Mouse (Mus musculus): ENCODE measurements around the gene Dnajc22. TPM values are rescaled to one million over a fixed set of nuclear protein-coding genes. Genes with fewer than 3 reads are reported as not detected.
"Not testable (repeated sequence)": the region's sequence is repeated elsewhere in the genome, so short reads cannot be mapped to it uniquely, and the experiment has no call there.

Dnajc22 gene
- polyA plus RNA-seq (2015; fragmentation: Nextera tagmentation; extraction: Ambion mirVana): 1.0 and 1.8 TPM in 2 replicates

DNA sequence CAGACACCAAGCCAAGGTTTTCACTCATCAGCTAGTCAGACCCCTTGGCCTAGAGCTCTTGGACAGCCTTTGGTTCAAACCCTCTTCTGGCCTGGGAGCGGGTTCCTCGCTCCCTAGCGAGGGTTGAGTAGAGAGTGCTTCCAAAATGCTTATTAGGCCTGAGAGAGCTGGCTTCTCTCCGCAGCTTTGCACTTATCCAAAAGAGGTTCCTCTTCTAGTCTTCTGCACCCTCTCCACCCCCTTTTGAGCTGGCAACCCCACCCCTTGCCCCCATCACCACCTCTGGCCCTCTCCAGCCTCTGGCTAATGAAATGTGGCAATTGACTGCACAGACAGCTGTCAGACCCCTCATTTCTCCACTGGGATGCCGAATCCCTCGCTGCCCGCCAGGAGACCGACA is at the start of gene Dnajc22:
Dnajc22 (plus strand) TSS at position 301 of the 400 bp plus-strand sequence.
- Histone ChIP-seq H3K4me3 (peak within 1 kb of the TSS; percentile 53), H3K27ac (replicated peaks) (no peak within 1 kb of the TSS), H3K36me3 (no peaks in the 10 kb centered on the region), H3K27me3 (replicated peaks) (peaks cover 98% of the 10 kb centered on the region), H3K9me3 (no peaks in the 10 kb centered on the region), H3K9ac (peak within 1 kb of the TSS; percentile 71), H3K4me2 (peak within 1 kb of the TSS; percentile 80), H3K4me1 (peaks cover 45% of the 10 kb centered on the region)
- WGBS: 38% methylated on average over 8 of the region's 8 CpGs
- ATAC-seq (ENCODE audit: extremely low read depth, insufficient number of reproducible peaks, low FRiP score, low TSS enrichment): no peak

DNA sequence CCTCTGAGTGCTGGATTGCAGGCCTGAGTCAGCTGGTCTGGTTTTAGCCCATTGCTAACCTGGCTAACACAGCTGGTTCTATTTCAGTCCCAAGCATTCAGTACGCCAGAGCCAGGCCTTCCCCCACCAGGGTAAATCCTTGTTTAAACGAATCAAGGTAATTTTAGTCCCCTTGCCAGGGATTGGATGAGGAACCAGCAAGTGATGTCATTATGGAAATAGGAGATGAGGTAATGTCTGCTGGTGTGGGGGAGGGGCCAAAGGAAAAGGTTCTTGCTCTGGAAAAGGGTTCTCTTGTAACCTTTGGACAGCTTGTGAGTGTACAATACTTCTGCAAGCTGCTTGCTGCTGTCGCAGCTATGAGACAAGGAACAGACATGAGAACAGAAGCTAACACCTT is 48.1 kb upstream of the Dnajc22 start:
- no peak overlapping the region for H3K4me2 ChIP-seq
- no peak for ATAC-seq (ENCODE audit: extremely low read depth, insufficient number of reproducible peaks, low FRiP score, low TSS enrichment)
- no peak overlapping the region for H3K4me3 ChIP-seq
- H3K27ac ChIP-seq (replicated peaks): no peak overlapping the region
- no peaks in the 10 kb centered on the region for H3K9me3 ChIP-seq
- H3K4me1 ChIP-seq: peaks cover 22% of the 10 kb centered on the region
- peaks cover 20% of the 10 kb centered on the region; the same call in 1 of the 2 replicates for H3K27me3 ChIP-seq (replicated peaks)
- H3K36me3 ChIP-seq: no peaks in the 10 kb centered on the region
- H3K9ac ChIP-seq: no peak overlapping the region
- 41% methylated on average over 3 of the region's 3 CpGs for WGBS

DNA sequence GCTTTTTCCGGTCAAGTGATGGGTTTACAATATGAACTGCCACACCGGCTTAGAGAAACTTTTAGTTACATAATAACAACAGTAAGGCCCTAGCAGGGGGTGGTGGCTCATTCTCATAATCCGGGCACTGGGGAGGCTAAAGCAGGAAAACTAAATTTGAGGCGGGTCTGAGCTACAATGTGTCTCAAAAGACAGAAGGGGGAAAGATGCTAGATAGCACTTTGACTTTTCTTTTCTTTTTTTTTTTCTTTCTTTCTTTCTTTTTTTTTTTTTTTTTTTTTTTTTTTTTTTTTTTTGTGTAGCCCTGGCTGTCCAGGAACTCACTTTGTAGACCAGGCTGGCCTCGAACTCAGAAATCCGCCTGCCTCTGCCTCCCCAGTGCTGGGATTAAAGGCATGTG is 47.2 kb upstream of the Dnajc22 start:
- not testable (repeated sequence) for H3K27ac ChIP-seq (replicated peaks); H3K36me3 ChIP-seq; H3K9ac ChIP-seq; H3K9me3 ChIP-seq; ATAC-seq (ENCODE audit: extremely low read depth, insufficient number of reproducible peaks, low FRiP score, low TSS enrichment); H3K4me3 ChIP-seq; H3K4me2 ChIP-seq
- 80% methylated on average over 6 of the region's 6 CpGs for WGBS
- peaks cover 15% of the 10 kb centered on the region for H3K4me1 ChIP-seq
- H3K27me3 ChIP-seq (replicated peaks): peaks cover 28% of the 10 kb centered on the region

DNA sequence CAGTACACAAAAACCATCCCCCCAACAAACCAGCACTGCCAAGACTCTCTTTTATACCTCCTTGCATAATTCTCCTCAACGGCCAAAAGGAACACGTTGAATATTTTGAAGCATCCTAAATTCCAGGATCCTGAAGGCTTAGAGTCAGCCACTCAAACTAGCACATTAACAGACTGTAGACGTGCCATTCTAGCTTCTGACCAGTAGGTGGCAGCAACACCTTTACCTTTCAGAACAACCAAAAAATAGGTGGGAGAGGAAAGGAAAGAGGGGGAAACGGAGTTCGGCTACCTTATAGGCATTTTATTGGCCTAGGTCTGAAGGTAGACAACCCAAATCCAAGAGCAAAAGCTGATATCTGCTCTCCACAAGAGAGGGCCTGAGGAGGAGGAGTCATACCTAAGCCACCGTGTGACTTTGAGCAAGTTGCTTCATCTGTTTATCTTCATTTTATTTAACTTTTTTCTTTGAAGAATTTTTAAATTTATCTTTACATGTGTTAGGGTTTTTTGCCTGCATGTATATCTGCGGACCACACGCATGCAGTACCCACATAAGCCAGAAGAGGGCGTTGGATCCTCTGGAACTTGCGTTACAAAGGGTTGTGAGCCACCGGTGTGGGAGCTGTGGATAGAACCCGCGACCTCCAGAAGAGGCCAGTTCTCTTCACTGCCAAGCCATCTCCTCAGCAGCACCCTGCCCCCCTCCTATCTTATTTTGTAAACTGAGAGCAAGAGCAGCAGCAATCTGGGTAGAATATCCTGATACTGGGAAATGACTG is 43.3 kb upstream of the Dnajc22 start:
- no peaks in the 10 kb centered on the region for H3K36me3 ChIP-seq
- WGBS: 30% methylated on average over 13 of the region's 13 CpGs
- H3K4me3 ChIP-seq: no peak overlapping the region
- H3K9me3 ChIP-seq: no peaks in the 10 kb centered on the region
- H3K4me1 ChIP-seq: peaks cover 22% of the 10 kb centered on the region
- H3K27me3 ChIP-seq (replicated peaks): peaks cover 67% of the 10 kb centered on the region
- H3K4me2 ChIP-seq: no peak overlapping the region
- no peak overlapping the region for H3K9ac ChIP-seq
- H3K27ac ChIP-seq (replicated peaks): no peak overlapping the region
- ATAC-seq (ENCODE audit: extremely low read depth, insufficient number of reproducible peaks, low FRiP score, low TSS enrichment): no peak

DNA sequence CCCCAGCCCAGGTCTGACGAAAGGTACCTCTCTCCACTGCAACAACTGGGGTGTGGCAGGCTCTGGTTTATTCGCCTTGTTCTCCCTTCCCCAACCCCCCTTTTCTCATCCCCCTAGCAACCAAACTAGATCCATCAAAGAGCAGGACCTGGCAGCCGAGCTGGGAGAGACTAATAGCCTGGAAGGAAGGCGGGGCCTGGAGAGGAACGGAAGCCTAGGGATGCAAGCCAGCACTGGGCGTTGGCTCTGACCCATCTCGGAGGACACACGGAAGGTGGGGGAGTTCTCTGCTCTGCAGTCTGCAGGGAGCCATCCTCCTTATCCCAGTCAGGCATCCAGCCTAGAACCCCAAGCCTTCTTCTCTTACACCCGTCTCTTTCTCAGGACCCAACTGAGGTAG is 39.6 kb upstream of the Dnajc22 start:
- Histone ChIP-seq H3K9ac (no peak overlapping the region), H3K27me3 (replicated peaks) (peaks cover 88% of the 10 kb centered on the region), H3K4me1 (peaks cover 40% of the 10 kb centered on the region), H3K27ac (replicated peaks) (no peak overlapping the region), H3K4me3 (no peak overlapping the region), H3K36me3 (no peaks in the 10 kb centered on the region), H3K9me3 (no peaks in the 10 kb centered on the region), H3K4me2 (no peak overlapping the region)
- no peak for ATAC-seq (ENCODE audit: extremely low read depth, insufficient number of reproducible peaks, low FRiP score, low TSS enrichment)
- 18% methylated on average over 9 of the region's 9 CpGs for WGBS

DNA sequence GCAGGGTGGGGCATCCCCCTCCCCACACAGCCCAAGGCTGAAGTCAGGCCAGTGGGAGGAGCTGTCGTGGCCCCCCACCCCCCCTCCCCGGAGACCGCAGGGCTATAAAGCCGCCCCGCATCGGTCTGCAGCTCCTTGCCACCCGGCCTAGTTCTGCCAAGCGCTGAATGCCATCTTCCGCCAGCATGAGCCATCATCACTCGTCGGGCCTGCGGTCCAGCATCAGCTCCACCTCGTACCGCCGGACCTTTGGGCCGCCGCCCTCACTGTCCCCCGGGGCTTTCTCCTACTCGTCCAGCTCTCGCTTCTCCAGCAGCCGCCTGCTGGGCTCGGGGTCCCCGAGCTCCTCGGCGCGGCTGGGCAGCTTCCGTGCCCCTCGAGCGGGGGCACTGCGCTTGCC is 37.9 kb upstream of the Dnajc22 start, which contains the start of gene Prph:
Prph (plus strand) TSS at position 135 of the 400 bp plus-strand sequence.
- WGBS: 2% methylated on average over 30 of the region's 30 CpGs
- H3K27me3 ChIP-seq (replicated peaks): peaks cover 99% of the 10 kb centered on the region
- peak within 1 kb of the TSS; percentile 52 for H3K4me3 ChIP-seq
- H3K4me1 ChIP-seq: peaks cover 40% of the 10 kb centered on the region
- H3K9me3 ChIP-seq: no peaks in the 10 kb centered on the region
- ATAC-seq (ENCODE audit: extremely low read depth, insufficient number of reproducible peaks, low FRiP score, low TSS enrichment): no peak
- H3K4me2 ChIP-seq: peak within 1 kb of the TSS; percentile 82
- no peaks in the 10 kb centered on the region for H3K36me3 ChIP-seq
- H3K9ac ChIP-seq: peak within 1 kb of the TSS; percentile 70
- no peak within 1 kb of the TSS for H3K27ac ChIP-seq (replicated peaks)

DNA sequence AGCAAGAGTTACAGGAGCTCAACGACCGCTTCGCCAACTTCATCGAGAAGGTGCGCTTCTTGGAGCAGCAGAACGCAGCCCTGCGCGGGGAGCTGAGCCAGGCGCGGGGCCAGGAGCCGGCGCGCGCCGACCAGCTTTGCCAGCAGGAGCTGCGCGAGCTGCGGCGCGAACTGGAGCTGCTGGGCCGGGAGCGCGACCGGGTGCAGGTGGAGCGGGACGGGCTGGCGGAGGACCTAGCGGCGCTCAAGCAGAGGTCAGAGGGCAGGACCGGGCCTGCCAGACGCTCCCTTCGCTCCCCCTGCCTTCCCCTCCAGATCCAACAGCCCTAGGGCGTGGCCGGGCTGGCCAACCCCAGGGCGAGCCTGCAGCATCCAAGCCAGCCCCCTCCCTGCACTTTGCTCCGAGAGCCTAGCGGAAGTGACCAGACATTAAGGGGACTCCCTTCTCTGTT is 37.4 kb upstream of the Dnajc22 start:
- Histone ChIP-seq H3K27ac (replicated peaks) (no peak overlapping the region), H3K9ac (peak overlapping the region; percentile 70), H3K36me3 (no peaks in the 10 kb centered on the region), H3K27me3 (replicated peaks) (peaks cover 98% of the 10 kb centered on the region), H3K4me3 (peak overlapping the region; percentile 52), H3K9me3 (no peaks in the 10 kb centered on the region), H3K4me2 (peak overlapping the region; percentile 82), H3K4me1 (peaks cover 40% of the 10 kb centered on the region)
- 0% methylated on average over 34 of the region's 37 CpGs for WGBS
- no peak for ATAC-seq (ENCODE audit: extremely low read depth, insufficient number of reproducible peaks, low FRiP score, low TSS enrichment)

DNA sequence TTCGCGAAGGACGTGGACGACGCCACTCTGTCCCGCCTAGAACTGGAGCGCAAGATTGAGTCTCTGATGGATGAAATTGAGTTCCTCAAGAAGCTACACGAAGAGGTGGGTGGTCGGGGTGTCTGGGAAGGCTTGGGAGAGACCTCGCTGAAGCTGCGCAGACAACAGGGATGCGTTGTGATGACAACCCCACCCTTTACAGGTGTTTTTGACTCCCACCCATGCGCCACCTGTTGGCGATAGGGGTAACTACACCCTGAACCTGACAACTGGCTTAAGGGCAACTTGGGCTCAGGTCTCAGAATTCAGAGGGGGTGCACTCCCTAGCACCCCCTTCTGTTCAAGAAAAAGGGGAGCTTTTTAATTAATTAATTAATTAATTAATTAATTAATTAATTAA is 36.6 kb upstream of the Dnajc22 start:
- ATAC-seq (ENCODE audit: extremely low read depth, insufficient number of reproducible peaks, low FRiP score, low TSS enrichment): no peak
- H3K27ac ChIP-seq (replicated peaks): no peak overlapping the region
- peaks cover 40% of the 10 kb centered on the region for H3K4me1 ChIP-seq
- H3K27me3 ChIP-seq (replicated peaks): peaks cover 99% of the 10 kb centered on the region
- H3K9ac ChIP-seq: no peak overlapping the region
- H3K36me3 ChIP-seq: no peaks in the 10 kb centered on the region
- peak overlapping the region; percentile 52 for H3K4me3 ChIP-seq
- WGBS: 10% methylated on average over 14 of the region's 14 CpGs
- H3K9me3 ChIP-seq: no peaks in the 10 kb centered on the region
- peak overlapping the region; percentile 82 for H3K4me2 ChIP-seq

DNA sequence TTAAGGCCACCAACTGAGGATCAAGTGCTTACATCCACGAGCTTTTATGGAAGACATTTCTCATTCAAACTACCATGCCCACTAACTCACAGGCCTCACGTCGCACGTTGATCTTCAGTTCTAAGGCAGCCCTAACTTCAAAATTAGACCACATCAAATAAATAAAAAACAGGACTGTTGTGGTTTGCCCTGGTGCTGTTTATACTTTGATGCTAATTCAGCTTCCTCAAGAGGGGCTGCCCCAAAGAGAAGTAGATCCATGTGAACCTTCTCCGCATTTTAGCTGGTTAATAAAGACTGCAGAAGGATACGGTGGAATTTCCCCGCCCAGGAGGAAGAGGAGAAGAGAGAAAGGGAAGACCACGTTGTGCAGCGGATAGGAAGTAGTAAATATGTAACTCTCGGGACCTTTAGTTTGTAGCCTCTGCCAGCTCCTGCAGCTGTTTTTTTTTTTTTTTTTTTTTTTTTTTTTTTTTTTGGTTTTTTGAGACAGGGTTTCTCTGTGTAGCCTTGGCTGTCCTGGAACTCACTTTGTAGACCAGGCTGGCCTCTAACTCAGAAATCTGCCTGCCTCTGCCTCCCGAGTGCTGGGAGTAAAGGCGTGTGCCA is 27.3 kb upstream of the Dnajc22 start:
- no peak for ATAC-seq (ENCODE audit: extremely low read depth, insufficient number of reproducible peaks, low FRiP score, low TSS enrichment)
- whole genome bisulfite sequencing: 68% methylated on average over 12 of the region's 12 CpGs
- H3K36me3 ChIP-seq: no peaks in the 10 kb centered on the region
- H3K9ac ChIP-seq: no peak overlapping the region
- H3K4me2 ChIP-seq: no peak overlapping the region
- H3K4me3 ChIP-seq: no peak overlapping the region
- peaks cover 70% of the 10 kb centered on the region for H3K27me3 ChIP-seq (replicated peaks)
- no peaks in the 10 kb centered on the region for H3K9me3 ChIP-seq
- no peaks in the 10 kb centered on the region for H3K4me1 ChIP-seq
- H3K27ac ChIP-seq (replicated peaks): no peak overlapping the region

DNA sequence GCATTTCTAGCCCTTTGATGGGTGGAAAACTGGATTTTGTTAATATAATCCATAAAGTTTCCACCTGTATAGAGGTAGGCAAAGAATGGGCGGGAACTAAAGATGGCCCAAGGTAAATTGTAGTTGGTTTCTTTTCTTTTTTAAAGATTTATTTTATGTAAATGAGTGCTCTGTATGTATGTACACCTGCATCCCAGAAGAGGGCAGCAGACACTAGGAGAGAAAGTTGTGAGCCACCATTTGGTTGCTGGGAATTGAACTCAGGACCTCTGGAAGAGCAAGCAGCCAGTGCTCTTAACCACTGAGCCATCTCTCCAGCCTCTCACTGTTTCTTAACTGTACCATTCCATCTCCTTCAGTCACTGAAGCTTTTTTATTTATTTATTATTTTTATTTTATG is 21.0 kb upstream of the Dnajc22 start:
- 78% methylated on average over 1 of the region's 1 CpGs for WGBS
- H3K27ac ChIP-seq (replicated peaks): no peak overlapping the region
- ATAC-seq (ENCODE audit: extremely low read depth, insufficient number of reproducible peaks, low FRiP score, low TSS enrichment): no peak
- no peak overlapping the region for H3K4me3 ChIP-seq
- peaks cover 18% of the 10 kb centered on the region for H3K27me3 ChIP-seq (replicated peaks)
- 0 out of 2 replicates have a peak, but pooled peaks cover 3% of the 10 kb centered on the region for H3K9me3 ChIP-seq
- peaks cover 3% of the 10 kb centered on the region for H3K36me3 ChIP-seq
- peaks cover 21% of the 10 kb centered on the region for H3K4me1 ChIP-seq
- no peak overlapping the region for H3K9ac ChIP-seq
- no peak overlapping the region for H3K4me2 ChIP-seq

DNA sequence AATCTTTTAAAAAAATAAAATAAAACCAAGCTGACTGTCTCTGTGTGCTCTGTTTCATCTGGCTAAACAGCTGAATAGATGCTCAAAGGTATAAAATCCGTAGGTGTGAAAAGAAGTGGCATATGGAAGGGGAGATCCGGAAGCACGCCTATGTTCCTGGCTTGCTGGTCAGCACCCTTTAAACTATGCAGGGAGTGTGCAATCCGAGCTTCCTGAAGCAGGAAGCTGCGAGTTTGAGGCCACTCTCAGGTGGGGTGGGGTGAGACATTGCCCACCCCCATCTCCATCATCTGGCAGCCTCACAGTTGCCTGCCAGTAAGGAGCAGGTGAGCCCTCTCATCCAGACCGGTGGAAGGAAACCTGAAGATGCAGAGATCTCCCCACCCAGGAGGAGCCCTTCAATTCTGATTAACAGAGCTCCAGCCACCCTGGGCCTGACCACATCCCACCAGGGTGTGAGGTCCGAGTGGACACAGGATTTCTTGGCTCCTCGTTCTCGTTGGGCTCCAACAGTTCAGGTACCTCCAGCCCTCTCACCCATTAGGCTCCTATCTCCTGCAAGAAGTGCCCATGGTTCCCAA is 18.9 kb upstream of the Dnajc22 start, which contains the start of gene Troap:
Troap (plus strand) TSS at position 557 of the 581 bp plus-strand sequence.
- ATAC-seq (ENCODE audit: extremely low read depth, insufficient number of reproducible peaks, low FRiP score, low TSS enrichment): peak; percentile 10; the same call in 1 of the 2 replicates
- 0 out of 2 replicates have a peak, but pooled peaks cover 3% of the 10 kb centered on the region for H3K9me3 ChIP-seq
- 19% methylated on average over 9 of the region's 9 CpGs for whole genome bisulfite sequencing

More for the DNA sequence above, 18.9 kb upstream of the Dnajc22 start, which contains the start of gene Troap:
- Histone ChIP-seq H3K4me2 (peak within 1 kb of the TSS; percentile 91), H3K4me1 (peaks cover 37% of the 10 kb centered on the region), H3K27me3 (replicated peaks) (peaks cover 5% of the 10 kb centered on the region), H3K27ac (replicated peaks) (peak within 1 kb of the TSS; percentile 96), H3K9ac (peak within 1 kb of the TSS; percentile 87), H3K4me3 (peak within 1 kb of the TSS; percentile 75), H3K36me3 (peaks cover 23% of the 10 kb centered on the region)

Measured in heart, embryonic 13.5 days (tissue).